ENCODE assay signal across 9 mouse cellular contexts in genomic region chr5:121068821-121069220, GRCm38 (mm10). TPM values are rescaled to one million over a fixed set of nuclear protein-coding genes. Genes with fewer than 3 reads are reported as not detected.
DNase-seq lines count a peak whose midpoint lies in the region; ATAC-seq lines count a peak whose summit lies in the region.
"Had no signal": no experiment of that assay in that cellular context is flagged by ENCODE, and none has a peak within 500 bp of the region (broad histone marks: within the 10 kb centered on the region; RNA-seq: fewer than 3 reads in every experiment).

No protein-coding gene starts in this region.

- H3K4me3 ChIP-seq in neural tube, embryonic 12.5 days: no peak overlapping the region

- H3K4me1 ChIP-seq in neural tube, embryonic 12.5 days: no peaks in the 10 kb centered on the region

- H3K27me3 ChIP-seq in neural tube, embryonic 12.5 days (replicated peaks): no peaks in the 10 kb centered on the region

- no peaks in the 10 kb centered on the region for H3K36me3 ChIP-seq in neural tube, embryonic 12.5 days

- no peak overlapping the region for H3K27ac ChIP-seq in neural tube, embryonic 12.5 days

- 4% methylated on average over 11 of the region's 11 CpGs for WGBS in neural tube, embryonic 12.5 days

- H3K4me2 ChIP-seq in neural tube, embryonic 12.5 days (replicated peaks): peak overlapping the region; percentile 22; the same call in 1 of the 2 replicates

- H3K9ac ChIP-seq in neural tube, embryonic 12.5 days: no peak overlapping the region; the same call in 1 of the 2 replicates

- no peaks in the 10 kb centered on the region for H3K9me3 ChIP-seq in neural tube, embryonic 12.5 days

- DNase-seq in adrenal gland, adult 2 months: peak; percentile 6
- DNase-seq in adrenal gland, adult 18-20 months (ENCODE audit: low spot score in 2 of 2): no peak
- DNase-seq in thymus, postnatal 4 days: peak; percentile 19
- no peak for DNase-seq in thymus, postnatal 0 days (ENCODE audit: low spot score)
- peak; percentile 59 for DNase-seq in forelimb bud, embryonic 11.5 days (ENCODE audit: low read depth, low spot score)
- no peak for DNase-seq in frontal cortex, postnatal 14 days (ENCODE audit: low spot score in 2 of 2)
- DNase-seq in thymus, postnatal 36 days: no peak

- 0 out of 2 replicates have a peak, but pooled peaks have one; percentile 29 for ATAC-seq in neural tube, embryonic 12.5 days (ENCODE audit: low FRiP score, low read depth)

RNA-seq across cellular contexts. Expression of gene Rph3a, which starts 58.9 kb away (rescaled TPM):
- total RNA-seq in adrenal gland, adult 2 months (2021): 1 to 10 TPM; 3.7 to 4.6 TPM
- polyA plus RNA-seq in adrenal gland, adult 2 months (2012; rRNA removed): 2.4 and 3.5 TPM in 2 replicates
- 1 to 10 TPM; 3.3 to 3.6 TPM for total RNA-seq in adrenal gland, adult 18-20 months (2021)
- polyA plus RNA-seq in thymus, postnatal 0 days (2015; fragmentation: Nextera tagmentation; extraction: Ambion mirVana): 0.04 and 0.07 TPM in 2 replicates
- 3.7 and 4.4 TPM in 2 replicates for polyA plus RNA-seq in neural tube, embryonic 12.5 days (2016; fragmentation: Nextera tagmentation; extraction: Ambion mirVana)
- total RNA-seq: liver, adult 2 months had no signal
- polyA plus RNA-seq: liver, adult 2 months had no signal

Comparison
In these comparisons a context has a peak if more than half of its experiments do, and no peak if none do; other contexts are left out.
1. DNase-seq: peak in adrenal gland, adult 2 months (single experiment), thymus, postnatal 4 days (single experiment) and forelimb bud, embryonic 11.5 days (single experiment); none in adrenal gland, adult 18-20 months (0 of 2), thymus, postnatal 0 days (single experiment), frontal cortex, postnatal 14 days (0 of 2) and thymus, postnatal 36 days (0 of 2).